Mouse (Mus musculus) intestine, embryonic 15.5 days (tissue): ENCODE measurements at regions not wholly inside any gene's neighbourhood (a gene's known extent, or its start where the extent isn't known, plus 50 kb on each side); places are given as distances from the start of the nearest gene placed in this dataset.

ENCODE experiments used
- ATAC-seq: fragments of 200-750 bp; cut with Nextera tagmentation; 2 replicates; pipeline ENCODE4 v1.8.0; 2017; ENCODE audit warnings: moderate TSS enrichment, moderate library complexity
- H3K27ac ChIP-seq: fragments of 300-500 bp; sonication (generic); 2 replicates; pipeline ENCODE4 v1.5.1; 2015; ENCODE audit warnings: mild to moderate bottlenecking, inconsistent platforms
- H3K27me3 ChIP-seq: fragments of 300-500 bp; sonication (generic); replicated peaks from 2 replicates; pipeline ENCODE4 v1.6.1; 2015; ENCODE audit warnings: inconsistent platforms
- H3K36me3 ChIP-seq: fragments of 300-500 bp; sonication (generic); 2 replicates; pipeline ENCODE4 v1.6.1; 2015; ENCODE audit warnings: inconsistent platforms
- H3K4me1 ChIP-seq: fragments of 300-500 bp; sonication (generic); replicated peaks from 2 replicates; pipeline ENCODE4 v1.6.1; 2015; ENCODE audit warnings: inconsistent platforms
- H3K4me2 ChIP-seq: fragments of 300-500 bp; sonication (generic); replicated peaks from 2 replicates; pipeline ENCODE4 v1.6.1; 2015; ENCODE audit warnings: mild to moderate bottlenecking, inconsistent platforms
- H3K4me3 ChIP-seq: fragments of 300-500 bp; sonication (generic); replicated peaks from 2 replicates; pipeline ENCODE4 v1.5.1; 2015; ENCODE audit warnings: inconsistent platforms
- H3K9ac ChIP-seq: fragments of 300-500 bp; sonication (generic); 2 replicates; pipeline ENCODE4 v1.6.1; 2015; ENCODE audit warnings: inconsistent platforms
- H3K9me3 ChIP-seq: fragments of 300-500 bp; sonication (generic); 2 replicates; pipeline ENCODE4 v1.6.1; 2016; ENCODE audit warnings: inconsistent platforms
- WGBS: fragments of 180-500 bp; shearing (Covaris S2); methylation state at CpG from one replicate; pipeline ENCODE4 v1.1.7; 2015; 5-methylcytosine and 5-hydroxymethylcytosine counted together

GRCm38 (mm10) chr1:138011581-138011980 lies 163.9 kb downstream of the Ptprc start:
- H3K4me1 ChIP-seq = no peaks in the 10 kb centered on the region
- H3K27me3 ChIP-seq = no peaks in the 10 kb centered on the region
- no peak overlapping the region for H3K4me2 ChIP-seq
- ATAC-seq = no peak
- WGBS = 55% methylated on average over 1 of the region's 1 CpGs
- H3K36me3 ChIP-seq = no peaks in the 10 kb centered on the region
- H3K27ac ChIP-seq = no peak overlapping the region
- H3K4me3 ChIP-seq = no peak overlapping the region
- no peaks in the 10 kb centered on the region for H3K9me3 ChIP-seq
- no peak overlapping the region for H3K9ac ChIP-seq

- WGBS = 50% methylated on average over 7 of the region's 7 CpGs
- Histone ChIP-seq H3K27ac (no peak overlapping the region), H3K36me3 (no peaks in the 10 kb centered on the region), H3K4me1 (no peaks in the 10 kb centered on the region), H3K27me3 (no peaks in the 10 kb centered on the region), H3K4me2 (no peak overlapping the region), H3K9ac (no peak overlapping the region), H3K4me3 (no peak overlapping the region), H3K9me3 (no peaks in the 10 kb centered on the region)
- no peak for ATAC-seq
Measured at GRCm38 (mm10) chr1:138010910-138011477, 164.5 kb downstream of the Ptprc start.

- no peak for ATAC-seq
- no peaks in the 10 kb centered on the region for H3K36me3 ChIP-seq
- no peaks in the 10 kb centered on the region for H3K27me3 ChIP-seq
- WGBS = 50% methylated on average over 1 of the region's 1 CpGs
- no peaks in the 10 kb centered on the region for H3K9me3 ChIP-seq
- no peak overlapping the region for H3K27ac ChIP-seq
- H3K4me1 ChIP-seq = no peaks in the 10 kb centered on the region
- no peak overlapping the region for H3K9ac ChIP-seq
- no peak overlapping the region for H3K4me3 ChIP-seq
- no peak overlapping the region for H3K4me2 ChIP-seq
Measured at GRCm38 (mm10) chr1:138006811-138007210, 168.7 kb downstream of the Ptprc start.

GRCm38 (mm10) chr1:138004319-138004718 lies 171.2 kb downstream of the Ptprc start:
- H3K4me1 ChIP-seq = no peaks in the 10 kb centered on the region
- no peaks in the 10 kb centered on the region for H3K36me3 ChIP-seq
- H3K9ac ChIP-seq = no peak overlapping the region
- H3K4me3 ChIP-seq = no peak overlapping the region
- WGBS = 61% methylated on average over 2 of the region's 2 CpGs
- no peak overlapping the region for H3K4me2 ChIP-seq
- no peak overlapping the region for H3K27ac ChIP-seq
- ATAC-seq = no peak
- H3K9me3 ChIP-seq = no peaks in the 10 kb centered on the region
- H3K27me3 ChIP-seq = no peaks in the 10 kb centered on the region

- no peak overlapping the region for H3K9ac ChIP-seq
- no peaks in the 10 kb centered on the region for H3K27me3 ChIP-seq
- no peaks in the 10 kb centered on the region for H3K36me3 ChIP-seq
- no peaks in the 10 kb centered on the region for H3K4me1 ChIP-seq
- H3K9me3 ChIP-seq = no peaks in the 10 kb centered on the region
- H3K4me3 ChIP-seq = no peak overlapping the region
- 79% methylated on average over 3 of the region's 3 CpGs for WGBS
- ATAC-seq = no peak
- H3K27ac ChIP-seq = no peak overlapping the region
- no peak overlapping the region for H3K4me2 ChIP-seq
Measured at GRCm38 (mm10) chr1:137999268-137999900, 176.1 kb downstream of the Ptprc start.

- Histone ChIP-seq H3K36me3 (no peaks in the 10 kb centered on the region), H3K9ac (no peak overlapping the region)
Measured at GRCm38 (mm10) chr1:137996041-137996440, 179.5 kb downstream of the Ptprc start.

GRCm38 (mm10) chr1:137991936-137992335 lies 183.6 kb downstream of the Ptprc start:
- no peaks in the 10 kb centered on the region for H3K36me3 ChIP-seq
- no peaks in the 10 kb centered on the region for H3K27me3 ChIP-seq
- no peak overlapping the region for H3K4me3 ChIP-seq
- peak; percentile 71 for ATAC-seq
- 55% methylated on average over 1 of the region's 1 CpGs for WGBS
- H3K4me2 ChIP-seq = no peak overlapping the region
- no peak overlapping the region for H3K27ac ChIP-seq
- H3K4me1 ChIP-seq = no peaks in the 10 kb centered on the region
- no peak overlapping the region for H3K9ac ChIP-seq
- H3K9me3 ChIP-seq = no peaks in the 10 kb centered on the region

More at GRCm38 (mm10) chr1:137996041-137996440, 179.5 kb downstream of the Ptprc start:
- peak; percentile 87 for ATAC-seq
- no peaks in the 10 kb centered on the region for H3K9me3 ChIP-seq
- H3K4me3 ChIP-seq = no peak overlapping the region
- H3K4me1 ChIP-seq = no peaks in the 10 kb centered on the region
- no peaks in the 10 kb centered on the region for H3K27me3 ChIP-seq
- H3K27ac ChIP-seq = no peak overlapping the region
- H3K4me2 ChIP-seq = no peak overlapping the region
- 75% methylated on average over 2 of the region's 2 CpGs for WGBS

GRCm38 (mm10) chr1:137991412-137991811 lies 184.1 kb downstream of the Ptprc start:
- H3K4me2 ChIP-seq = no peak overlapping the region
- no peaks in the 10 kb centered on the region for H3K9me3 ChIP-seq
- ATAC-seq = peak; percentile 74
- 62% methylated on average over 5 of the region's 5 CpGs for WGBS
- no peak overlapping the region for H3K4me3 ChIP-seq
- no peak overlapping the region for H3K27ac ChIP-seq
- H3K9ac ChIP-seq = no peak overlapping the region
- H3K27me3 ChIP-seq = no peaks in the 10 kb centered on the region
- H3K36me3 ChIP-seq = no peaks in the 10 kb centered on the region
- H3K4me1 ChIP-seq = no peaks in the 10 kb centered on the region

GRCm38 (mm10) chr1:137973406-137973805 lies 202.1 kb downstream of the Ptprc start:
- Histone ChIP-seq H3K27me3 (no peaks in the 10 kb centered on the region), H3K27ac (no peak overlapping the region), H3K9me3 (no peaks in the 10 kb centered on the region), H3K4me2 (no peak overlapping the region), H3K4me1 (no peaks in the 10 kb centered on the region), H3K4me3 (no peak overlapping the region), H3K36me3 (no peaks in the 10 kb centered on the region), H3K9ac (no peak overlapping the region)
- ATAC-seq = no peak
- WGBS = 43% methylated on average over 3 of the region's 3 CpGs

- Histone ChIP-seq H3K36me3 (no peaks in the 10 kb centered on the region), H3K9ac (no peak overlapping the region), H3K27me3 (no peaks in the 10 kb centered on the region), H3K4me2 (no peak overlapping the region), H3K4me3 (no peak overlapping the region), H3K4me1 (no peaks in the 10 kb centered on the region), H3K27ac (no peak overlapping the region), H3K9me3 (no peaks in the 10 kb centered on the region)
- no peak for ATAC-seq
- 59% methylated on average over 6 of the region's 6 CpGs for WGBS
Measured at GRCm38 (mm10) chr1:137972620-137973350, 202.7 kb downstream of the Ptprc start.

- WGBS = 72% methylated on average over 16 of the region's 16 CpGs
- Histone ChIP-seq H3K4me2 (no peak overlapping the region), H3K9me3 (no peaks in the 10 kb centered on the region), H3K4me3 (no peak overlapping the region), H3K36me3 (no peaks in the 10 kb centered on the region), H3K27me3 (no peaks in the 10 kb centered on the region), H3K9ac (no peak overlapping the region), H3K27ac (no peak overlapping the region), H3K4me1 (no peaks in the 10 kb centered on the region)
- ATAC-seq = no peak
Measured at GRCm38 (mm10) chr1:137966151-137966836, 209.2 kb downstream of the Ptprc start.

GRCm38 (mm10) chr1:137963656-137964055 lies 211.9 kb downstream of the Ptprc start:
- Histone ChIP-seq H3K4me3 (no peak overlapping the region), H3K36me3 (peaks cover 3% of the 10 kb centered on the region; the same call in 1 of the 2 replicates), H3K9ac (no peak overlapping the region), H3K27me3 (no peaks in the 10 kb centered on the region), H3K4me1 (no peaks in the 10 kb centered on the region), H3K9me3 (no peaks in the 10 kb centered on the region), H3K27ac (no peak overlapping the region), H3K4me2 (no peak overlapping the region)
- WGBS = 79% methylated on average over 6 of the region's 6 CpGs
- ATAC-seq = no peak
